Mouse (Mus musculus) erythroblast, embryonic 14.5 days (primary cell): Measurements from ENCODE around the gene Pcx.

Experiments
- GATA1 ChIP-seq: IDR thresholded peaks from 2 replicates; pipeline ENCODE4 v1.6.1; 2012; ENCODE audit warnings: low read length, inconsistent platforms, mixed read lengths
- TAL1 ChIP-seq: IDR thresholded peaks from 3 replicates; pipeline ENCODE4 v1.6.1; 2012; ENCODE audit warnings: low read length, inconsistent platforms, mixed read lengths

DNA sequence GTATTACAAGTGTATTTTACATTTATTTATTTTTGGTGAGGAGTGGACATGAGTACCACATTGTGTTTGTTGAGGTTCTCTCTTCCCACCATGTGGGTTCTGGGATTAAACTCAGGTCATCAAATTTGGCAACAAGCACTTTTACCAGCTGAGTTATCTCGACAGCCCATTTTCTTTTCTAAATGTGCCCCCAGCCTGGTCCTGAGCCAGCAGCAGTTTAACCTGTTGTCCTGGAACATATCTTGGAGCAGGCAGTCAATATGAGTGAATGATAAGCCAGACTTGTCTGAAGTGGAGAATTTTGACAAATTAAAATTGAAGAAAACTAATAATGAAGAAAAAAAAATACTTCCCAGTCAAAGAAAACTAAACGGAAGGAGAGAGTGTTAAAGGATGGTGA lies 85.8 kb downstream of the Pcx start:
- no peak for TF ChIP-seq GATA1
- TF ChIP-seq TAL1, result no peak
